Mouse (Mus musculus): ENCODE measurements around the gene Alox5ap.

The Alox5ap gene

GRCm38 (mm10) chr5:149261449-149261848 is 3.1 kb upstream of the Alox5ap start:
- DNase-seq, result no peak

DNA sequence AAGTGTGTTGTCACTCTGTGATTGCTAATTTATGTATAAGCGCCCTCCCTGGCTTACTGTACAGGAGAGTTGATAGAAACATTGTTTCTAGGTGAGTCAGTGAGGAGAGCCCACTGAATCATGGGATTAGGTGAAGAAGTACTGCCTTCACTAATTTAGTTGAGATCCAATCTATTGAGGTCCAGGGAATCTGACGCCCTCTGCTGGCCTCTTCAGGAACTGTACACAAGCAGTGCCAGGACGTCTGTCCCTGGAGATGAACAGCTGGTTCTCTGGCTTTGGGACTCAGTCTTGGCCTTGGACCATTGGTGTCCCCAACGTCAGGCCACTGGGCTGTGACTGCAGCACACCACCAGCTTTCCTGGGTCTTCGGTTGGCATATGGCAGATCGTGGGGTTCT is 2.7 kb upstream of the Alox5ap start:
- DNase-seq, result peak in 1 of 2 experiments; percentile 34

DNA sequence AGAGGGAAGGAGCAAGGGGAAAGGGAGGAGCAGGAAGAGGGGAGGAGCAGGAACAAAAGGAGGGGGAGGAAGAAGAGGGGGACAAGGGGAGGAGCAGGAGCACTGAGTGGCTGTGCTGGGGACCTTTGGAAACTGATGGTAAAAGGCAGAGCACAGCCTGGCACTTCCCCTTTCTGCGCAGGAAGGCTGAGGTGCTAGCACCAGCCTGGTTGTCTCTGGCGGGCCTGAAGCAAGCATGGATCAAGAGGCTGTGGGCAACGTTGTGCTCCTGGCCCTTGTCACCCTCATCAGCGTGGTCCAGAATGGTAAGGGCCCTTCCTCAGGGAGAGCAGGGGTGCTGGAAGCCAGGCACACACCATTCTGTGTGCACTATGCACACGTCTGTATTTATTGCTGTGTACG is 312 bp downstream of the Alox5ap start:
- DNase-seq, result no peak

DNA sequence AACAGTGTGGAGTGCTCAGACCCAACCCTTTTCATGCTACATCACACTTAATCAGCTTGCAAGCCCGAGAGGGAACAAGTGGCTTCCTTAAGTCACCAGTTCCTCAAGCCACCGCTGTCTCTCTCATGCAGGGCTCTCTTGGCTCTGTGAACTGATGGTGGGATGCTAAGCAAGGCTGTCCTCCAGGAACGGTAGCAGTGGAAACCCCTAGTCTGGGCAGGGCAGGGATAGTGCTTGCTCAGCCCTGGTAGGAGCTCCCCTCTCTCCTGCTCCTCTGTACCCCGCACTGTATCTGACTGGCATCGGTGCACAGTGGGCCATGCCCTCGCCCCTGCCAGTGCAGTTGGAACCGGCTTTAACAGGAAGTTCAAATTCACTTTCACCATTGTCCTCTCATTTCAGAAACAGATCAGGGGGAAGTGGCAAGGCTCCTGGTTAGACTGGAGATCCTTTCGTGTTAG is 2.2 kb downstream of the Alox5ap start:
- DNase-seq, result no peak

- no peak for DNase-seq
Measured at GRCm38 (mm10) chr5:149267493-149267892, 2.9 kb downstream of the Alox5ap start.

DNA sequence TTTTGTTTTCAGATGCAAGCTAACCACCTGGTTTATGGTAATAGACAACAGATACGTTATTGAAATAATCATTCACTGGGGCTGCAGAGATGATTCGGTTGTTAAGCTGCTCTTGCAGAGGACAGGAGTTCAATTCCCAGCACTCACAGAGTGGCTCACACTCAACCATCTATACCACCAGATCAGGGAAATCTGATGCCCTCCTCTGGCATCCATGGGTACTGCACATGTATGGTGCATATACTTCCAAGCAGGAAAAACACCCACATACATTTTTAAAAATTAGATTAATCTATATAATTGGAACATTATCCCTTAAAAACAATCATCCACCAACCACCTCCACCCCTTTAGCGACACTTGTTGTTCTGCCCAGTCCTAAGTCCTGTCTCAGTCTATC is 6.7 kb downstream of the Alox5ap start:
- no peak for DNase-seq

GRCm38 (mm10) chr5:149272535-149272934 is 8.0 kb downstream of the Alox5ap start:
- no peak for DNase-seq

DNA sequence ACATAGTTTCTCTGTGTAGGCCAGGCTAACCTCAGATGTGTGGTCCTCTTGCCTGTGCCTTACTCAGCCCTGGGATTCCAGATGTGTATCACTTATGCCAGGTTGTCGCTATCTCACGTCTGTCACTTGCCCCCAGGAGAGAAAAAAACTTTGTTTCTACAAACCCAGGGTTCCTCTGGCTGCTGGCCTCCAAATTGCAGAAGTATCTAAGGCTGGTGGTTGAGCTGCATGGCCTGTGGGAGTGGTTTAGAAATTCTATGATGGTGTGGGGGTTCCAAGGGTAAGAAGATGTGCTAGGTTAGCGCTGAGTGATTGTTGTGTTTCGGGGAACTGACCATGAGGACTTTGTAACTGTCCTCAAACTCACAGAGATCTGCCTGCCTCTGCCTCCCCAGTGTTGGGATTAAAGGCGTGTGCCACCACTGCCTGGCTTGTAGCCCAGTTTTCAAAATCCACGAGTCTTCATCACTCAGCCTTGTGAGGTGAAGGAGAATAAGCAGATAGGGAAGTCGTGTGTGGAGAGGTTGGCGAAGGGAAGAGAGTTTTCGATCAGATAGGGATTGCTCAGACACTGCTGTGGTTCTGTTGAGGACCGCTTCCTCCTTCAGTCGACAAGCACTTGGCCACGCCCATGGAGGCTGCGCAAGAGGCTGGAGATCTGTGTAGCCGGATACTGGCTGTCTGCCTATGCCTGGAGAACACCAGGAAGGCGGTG is 10.0 kb downstream of the Alox5ap start:
- DNase-seq, result no peak

- no peak for DNase-seq
Measured at GRCm38 (mm10) chr5:149275105-149275494, 10.5 kb downstream of the Alox5ap start.

GRCm38 (mm10) chr5:149277529-149277928 is 13.0 kb downstream of the Alox5ap start:
- no peak for DNase-seq

GRCm38 (mm10) chr5:149279273-149279844 is 14.8 kb downstream of the Alox5ap start:
- DNase-seq, result peak; percentile 25 to 37

- peak in 1 of 2 experiments; percentile 43 for DNase-seq
Measured at GRCm38 (mm10) chr5:149283009-149283408, 18.4 kb downstream of the Alox5ap start.

DNA sequence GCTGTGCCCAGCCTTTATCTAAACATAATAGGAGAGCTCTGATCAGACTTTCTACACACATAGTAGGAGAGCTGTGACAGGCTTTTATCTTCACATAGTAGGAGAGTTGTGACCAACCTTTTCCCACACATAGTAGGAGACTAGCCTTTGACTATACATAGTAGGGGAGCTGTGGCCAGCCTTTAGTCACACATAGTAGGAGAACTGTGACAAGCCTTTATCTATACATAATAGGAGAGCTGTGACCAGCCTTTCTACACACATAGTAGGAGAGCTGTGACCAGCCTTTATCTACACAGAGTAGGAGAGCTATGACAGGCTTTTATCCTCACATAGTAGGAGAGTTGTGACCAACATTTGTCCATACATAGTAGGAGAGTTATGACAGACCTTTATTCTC is 19.3 kb downstream of the Alox5ap start:
- DNase-seq, result no peak

- no peak for DNase-seq
Measured at GRCm38 (mm10) chr5:149286021-149286420, 21.5 kb downstream of the Alox5ap start.

GRCm38 (mm10) chr5:149287148-149288038 is 22.8 kb downstream of the Alox5ap start:
- no peak for DNase-seq

DNA sequence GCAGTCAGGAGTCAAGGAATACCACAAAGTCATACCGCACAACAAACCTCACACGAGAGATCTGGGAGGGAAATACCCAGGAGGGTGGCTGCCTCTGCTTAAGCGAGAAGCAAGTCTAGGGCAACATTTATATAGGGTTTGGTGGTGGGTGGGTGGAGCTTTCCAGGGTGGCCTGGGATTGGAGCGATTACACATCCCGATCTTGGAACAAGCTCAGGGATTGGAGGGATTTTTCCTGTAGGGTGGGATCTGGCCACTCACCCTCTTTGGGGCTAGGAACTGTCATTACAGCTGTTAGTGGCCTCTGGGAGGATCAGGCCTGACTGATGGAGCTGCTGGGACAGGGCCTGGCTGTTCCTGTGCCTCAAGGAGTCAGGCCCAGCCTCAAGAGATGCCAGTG is 26.7 kb downstream of the Alox5ap start:
- no peak for DNase-seq

DNA sequence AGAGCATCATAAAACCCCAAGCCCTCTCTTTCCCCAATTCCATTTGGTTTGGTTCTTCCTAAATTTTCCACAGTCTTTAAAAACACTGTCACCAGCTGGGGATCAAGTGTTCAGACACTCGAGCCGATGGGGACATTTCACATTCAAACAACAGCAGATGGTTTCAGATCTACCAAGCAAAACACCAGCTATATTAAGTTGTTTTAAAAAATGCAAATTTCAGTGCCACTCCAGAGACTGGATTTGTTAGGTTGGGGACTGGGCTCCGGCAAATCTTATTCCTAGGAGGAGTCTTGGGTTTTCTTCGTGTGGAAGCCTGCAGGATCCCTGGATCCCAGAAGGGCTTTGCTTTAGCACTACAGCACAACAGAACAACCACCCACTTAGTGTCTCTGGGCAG is 28.5 kb downstream of the Alox5ap start:
- no peak for DNase-seq

DNA sequence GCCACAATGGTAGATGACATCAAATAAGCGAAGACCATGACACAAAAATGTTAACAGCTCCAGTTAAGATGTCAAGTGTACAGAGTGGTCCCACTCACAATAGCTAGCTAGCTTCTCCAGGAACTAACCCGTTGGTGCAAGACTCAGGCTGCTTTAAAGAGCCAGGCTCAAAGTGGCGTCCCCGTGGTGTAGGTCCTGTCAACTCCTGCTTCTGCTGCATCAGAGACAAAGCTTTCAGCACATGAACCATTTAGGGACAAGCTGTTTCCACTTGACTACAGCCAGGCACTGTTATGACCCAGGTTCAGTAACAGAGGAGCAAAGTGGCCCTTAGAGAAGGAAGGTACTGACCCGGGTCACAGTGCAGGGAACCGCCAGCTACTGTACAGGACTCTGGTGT is 32.2 kb downstream of the Alox5ap start:
- DNase-seq, result no peak

- no peak for DNase-seq
Measured at GRCm38 (mm10) chr5:149297464-149297863, 32.9 kb downstream of the Alox5ap start.

DNA sequence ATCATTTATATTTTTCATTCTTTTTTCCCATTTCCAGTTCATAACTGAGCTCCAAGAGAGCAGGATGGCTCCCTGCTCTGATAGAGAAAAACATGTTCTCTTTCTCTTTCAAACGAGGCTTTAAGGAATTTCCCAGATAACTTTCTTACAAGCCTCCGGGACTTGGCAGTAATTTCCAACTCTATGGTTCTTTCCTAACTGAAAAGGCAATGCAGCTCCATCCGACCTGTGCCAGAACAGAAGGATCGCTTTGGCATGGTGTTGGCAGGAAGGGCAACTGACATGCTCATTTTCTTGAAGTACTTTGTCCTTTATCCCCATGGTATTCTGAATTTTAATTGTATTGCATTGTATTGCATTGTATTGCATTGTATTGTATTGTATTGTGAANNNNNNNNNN is 33.7 kb downstream of the Alox5ap start:
- DNase-seq, result no peak

- DNase-seq, result peak; percentile 52 to 60
Measured at GRCm38 (mm10) chr5:149312884-149313652, 48.5 kb downstream of the Alox5ap start.

- DNase-seq, result no peak
Measured at GRCm38 (mm10) chr5:149314514-149315081, 50.0 kb downstream of the Alox5ap start.

DNA sequence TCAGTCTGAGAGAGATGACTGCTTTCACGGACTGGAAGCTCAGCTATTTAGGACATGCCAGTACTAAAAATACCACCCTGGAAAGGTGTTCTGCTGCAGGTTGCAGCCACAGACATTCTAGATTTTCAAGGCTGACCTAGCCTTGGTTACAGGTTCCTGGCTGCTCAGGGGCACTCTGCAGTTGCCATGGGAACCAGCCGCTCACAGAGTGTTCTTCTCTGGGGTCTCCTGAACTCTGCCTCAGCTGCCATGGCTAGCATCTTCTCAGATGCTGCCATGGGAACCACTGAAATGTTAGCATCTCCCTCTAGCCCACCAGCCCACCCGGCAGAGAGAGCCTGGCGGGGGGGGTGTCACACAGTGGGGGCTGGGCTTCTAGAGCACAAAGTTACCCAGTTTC is 52.4 kb downstream of the Alox5ap start:
- DNase-seq, result no peak

Data from kidney, adult 8-10 months (tissue).